Mouse (Mus musculus): ENCODE results near the gene Klhl3. TPM values are rescaled to one million over a fixed set of nuclear protein-coding genes. Genes with fewer than 3 reads are reported as not detected.
A peak's percentile ranks its signal among the peaks of the same experiment; 100 is the strongest.
"Not testable (repeated sequence)": the region's sequence is repeated elsewhere in the genome, so short reads cannot be mapped to it uniquely, and the experiment has no call there.

Gene Klhl3
- polyA plus RNA-seq, 1 experiment from 2014 or later = 1.1 TPM

DNA sequence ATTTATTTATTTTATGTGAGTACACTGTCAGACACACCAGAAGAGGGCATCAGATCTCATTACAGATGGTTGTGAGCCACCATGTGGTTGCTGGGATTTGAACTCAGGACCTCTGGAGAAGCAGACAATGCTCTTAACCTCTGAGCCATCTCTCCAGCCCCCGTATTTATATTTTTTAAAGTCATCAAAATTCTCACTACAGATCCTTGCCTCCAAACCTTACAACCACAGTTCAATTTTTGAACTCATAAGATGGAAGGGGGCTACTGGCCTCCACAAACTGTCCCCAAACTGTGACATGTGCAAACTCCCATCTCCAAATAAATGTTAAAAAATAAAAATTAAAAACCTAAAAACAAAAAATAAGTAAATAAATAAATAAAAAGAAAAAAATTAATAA is 34.4 kb upstream of the Klhl3 start:
- ATAC-seq (ENCODE audit: insufficient read depth) = no peak
- Histone ChIP-seq H3K9me3 (replicated peaks) (no peaks in the 10 kb centered on the region), H3K27ac (replicated peaks) (no peak overlapping the region), H3K4me1 (replicated peaks) (peaks cover 15% of the 10 kb centered on the region; the same call in 1 of the 2 replicates), H3K4me2 (0 out of 2 replicates have a peak overlapping the region, but pooled peaks have one; percentile 6), H3K27me3 (peaks cover 26% of the 10 kb centered on the region), H3K9ac (no peak overlapping the region), H3K4me3 (replicated peaks) (no peak overlapping the region), H3K36me3 (replicated peaks) (no peaks in the 10 kb centered on the region)
- WGBS (ENCODE audit: insufficient replicate concordance) = 78% methylated on average over 1 of the region's 1 CpGs

DNA sequence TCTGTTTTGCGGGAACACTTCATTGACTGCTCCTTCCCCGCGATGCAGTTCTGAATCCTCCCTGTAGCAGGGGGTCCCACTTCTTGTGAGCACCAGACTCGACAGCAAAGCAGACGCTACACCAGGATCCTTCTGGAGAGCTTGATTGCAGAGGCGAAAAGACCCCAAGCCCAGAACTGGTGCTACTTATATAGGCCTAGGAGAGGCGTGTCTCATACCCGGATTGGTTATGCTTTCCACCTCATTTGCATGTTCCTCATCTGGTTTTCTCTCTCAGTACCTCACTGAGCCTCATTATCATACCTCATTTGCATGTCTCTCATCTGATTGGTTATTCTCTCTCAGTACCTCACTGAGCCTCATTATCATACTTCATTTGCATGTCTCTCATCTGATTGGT is 33.2 kb upstream of the Klhl3 start:
- H3K36me3 ChIP-seq (replicated peaks); H3K4me2 ChIP-seq; H3K9ac ChIP-seq; ATAC-seq (ENCODE audit: insufficient read depth); H3K27ac ChIP-seq (replicated peaks); H3K9me3 ChIP-seq (replicated peaks); H3K4me3 ChIP-seq (replicated peaks): not testable (repeated sequence)
- 86% methylated on average over 8 of the region's 8 CpGs for WGBS (ENCODE audit: insufficient replicate concordance)
- H3K4me1 ChIP-seq (replicated peaks) = peaks cover 15% of the 10 kb centered on the region; the same call in 1 of the 2 replicates
- H3K27me3 ChIP-seq = peaks cover 22% of the 10 kb centered on the region

DNA sequence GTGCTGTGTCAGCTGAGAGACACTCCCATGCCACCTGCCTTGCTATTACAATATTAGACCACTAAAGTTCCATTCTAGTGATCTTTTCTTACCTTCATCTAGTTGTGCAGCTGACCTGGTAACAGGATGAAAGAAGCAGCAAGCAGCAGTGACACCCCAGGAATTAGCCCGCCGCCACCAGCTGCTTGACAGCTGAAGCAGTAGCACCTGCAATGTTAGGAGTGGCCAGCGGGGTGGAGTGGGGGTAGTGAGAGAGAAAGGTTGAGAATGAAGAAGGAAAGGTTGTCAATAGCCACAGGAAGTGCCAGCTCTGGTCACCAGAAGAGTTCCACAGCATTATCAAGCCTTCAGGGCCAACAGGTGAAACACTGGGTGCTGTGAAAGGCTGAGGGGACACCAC is 18.3 kb upstream of the Klhl3 start:
- H3K4me3 ChIP-seq (replicated peaks) = no peak overlapping the region
- 72% methylated on average over 3 of the region's 3 CpGs for WGBS (ENCODE audit: insufficient replicate concordance)
- H3K27me3 ChIP-seq = no peaks in the 10 kb centered on the region
- H3K9ac ChIP-seq = no peak overlapping the region
- H3K36me3 ChIP-seq (replicated peaks) = peaks cover 3% of the 10 kb centered on the region; the same call in 1 of the 2 replicates
- no peak overlapping the region for H3K4me2 ChIP-seq
- peaks cover 13% of the 10 kb centered on the region for H3K4me1 ChIP-seq (replicated peaks)
- H3K9me3 ChIP-seq (replicated peaks) = no peaks in the 10 kb centered on the region
- no peak for ATAC-seq (ENCODE audit: insufficient read depth)
- no peak overlapping the region for H3K27ac ChIP-seq (replicated peaks)

DNA sequence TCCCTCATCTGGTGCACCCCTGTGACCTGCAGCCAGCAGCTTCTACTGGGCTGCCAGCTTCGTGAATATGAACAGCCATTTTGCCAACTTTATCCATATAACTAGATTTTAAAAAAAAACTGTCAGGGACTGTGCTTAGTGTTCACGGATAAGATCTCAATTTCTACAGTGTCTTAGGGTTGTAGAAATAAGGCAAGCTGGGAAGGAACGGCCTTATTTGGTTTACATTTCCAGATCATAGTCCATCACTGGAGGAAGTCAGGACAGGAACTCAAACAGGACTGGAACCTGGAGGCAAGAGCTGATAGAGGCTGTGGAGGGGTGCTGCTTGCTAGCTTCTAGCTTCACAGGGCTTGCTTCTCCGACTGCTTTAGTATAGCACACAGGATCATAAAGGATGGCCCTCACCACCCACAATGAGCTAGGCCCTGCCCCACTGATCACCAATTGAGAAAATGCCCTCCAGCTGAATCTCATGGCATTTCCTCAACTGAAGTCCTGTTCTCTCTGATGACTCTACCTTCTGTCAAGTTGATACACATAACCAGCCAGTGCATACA is 16.4 kb upstream of the Klhl3 start:
- WGBS (ENCODE audit: insufficient replicate concordance) = 14% methylated on average over 4 of the region's 4 CpGs
- Histone ChIP-seq H3K36me3 (replicated peaks) (peaks cover 12% of the 10 kb centered on the region), H3K27me3 (no peaks in the 10 kb centered on the region), H3K9me3 (replicated peaks) (no peaks in the 10 kb centered on the region), H3K9ac (peak overlapping the region; percentile 99), H3K4me3 (replicated peaks) (peak overlapping the region; percentile 81), H3K27ac (replicated peaks) (peak overlapping the region; percentile 96), H3K4me2 (peak overlapping the region; percentile 82), H3K4me1 (replicated peaks) (peaks cover 30% of the 10 kb centered on the region)
- no peak for ATAC-seq (ENCODE audit: insufficient read depth)

DNA sequence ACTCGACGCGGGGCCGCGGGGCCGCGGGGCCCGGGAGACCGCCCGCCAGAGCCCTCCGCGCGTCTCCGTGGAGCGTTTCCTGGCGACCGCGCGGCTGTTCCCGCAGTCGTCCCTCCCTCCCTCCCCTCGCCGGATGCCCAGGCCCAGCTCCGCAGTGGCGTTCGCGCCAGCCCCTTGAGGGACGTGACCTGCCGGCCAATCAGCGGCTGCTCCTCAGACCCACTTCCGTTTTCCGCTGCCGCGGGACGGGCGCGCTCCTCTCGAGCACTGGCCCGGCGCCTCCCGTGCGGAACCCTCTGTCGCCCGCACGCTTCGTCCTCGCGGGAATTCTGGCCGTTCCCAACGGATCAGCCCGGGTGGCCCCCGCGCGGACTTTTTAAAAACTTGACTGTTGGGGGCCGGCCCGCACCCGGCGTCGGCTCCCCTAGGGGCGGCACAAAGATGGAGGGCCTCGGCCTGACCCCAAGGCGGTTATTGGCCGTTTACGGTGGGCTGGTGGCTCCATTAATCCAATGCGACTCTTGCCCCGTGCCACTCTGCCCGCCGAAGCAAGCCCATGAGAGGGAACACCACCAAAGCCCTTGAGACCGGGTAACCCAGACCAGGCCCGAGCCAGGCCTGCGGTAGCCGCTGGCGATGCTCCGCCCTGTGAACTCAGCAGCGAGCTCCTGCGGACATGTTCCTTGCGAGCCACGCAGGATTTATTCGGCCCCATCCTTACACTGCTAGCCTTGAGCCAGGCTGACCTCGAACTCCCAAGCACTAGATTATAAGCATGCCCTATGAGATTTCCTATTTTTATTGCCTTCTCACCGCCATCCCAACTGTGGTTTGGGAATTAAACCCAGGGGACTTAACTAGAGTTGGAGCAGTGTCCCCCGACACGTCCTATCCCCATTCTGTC is 15.6 kb upstream of the Klhl3 start:
- WGBS (ENCODE audit: insufficient replicate concordance) = 1% methylated on average over 82 of the region's 83 CpGs
- peak overlapping the region; percentile 96 for H3K27ac ChIP-seq (replicated peaks)
- H3K4me1 ChIP-seq (replicated peaks) = peaks cover 37% of the 10 kb centered on the region
- peak overlapping the region; percentile 82 for H3K4me2 ChIP-seq
- no peaks in the 10 kb centered on the region for H3K9me3 ChIP-seq (replicated peaks)
- no peaks in the 10 kb centered on the region for H3K27me3 ChIP-seq
- H3K9ac ChIP-seq = peak overlapping the region; percentile 99
- H3K36me3 ChIP-seq (replicated peaks) = peaks cover 14% of the 10 kb centered on the region
- ATAC-seq (ENCODE audit: insufficient read depth) = peak; percentile 95
- peak overlapping the region; percentile 81 for H3K4me3 ChIP-seq (replicated peaks)

DNA sequence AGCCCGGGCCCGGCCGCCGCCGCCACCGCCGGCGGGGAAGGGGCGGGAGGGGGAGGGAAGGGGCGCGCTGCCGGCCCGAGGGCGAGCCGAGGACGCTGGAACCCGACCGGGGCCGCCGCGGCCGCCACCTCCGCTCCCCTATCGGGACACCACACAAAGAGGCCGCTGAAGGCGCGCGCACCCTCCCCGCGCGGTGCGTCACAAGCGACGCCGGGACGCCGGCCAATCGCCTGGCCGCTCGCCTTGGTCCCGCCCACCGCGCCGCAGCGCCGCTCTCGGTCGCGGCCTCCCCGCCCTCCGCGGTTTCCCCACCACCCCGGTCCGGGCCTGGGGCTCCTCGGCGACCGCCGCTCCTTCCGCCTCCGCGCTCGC is 15.0 kb upstream of the Klhl3 start, which contains the start of gene Hnrnpa0:
Hnrnpa0 (minus strand) TSS at position 161 of the 372 bp plus-strand sequence.
- H3K9me3 ChIP-seq (replicated peaks) = no peaks in the 10 kb centered on the region
- peak within 1 kb of the TSS; percentile 82 for H3K4me2 ChIP-seq
- peak; percentile 87 for ATAC-seq (ENCODE audit: insufficient read depth)
- peak within 1 kb of the TSS; percentile 81 for H3K4me3 ChIP-seq (replicated peaks)
- peaks cover 14% of the 10 kb centered on the region for H3K36me3 ChIP-seq (replicated peaks)
- peak within 1 kb of the TSS; percentile 96 for H3K27ac ChIP-seq (replicated peaks)
- peaks cover 40% of the 10 kb centered on the region for H3K4me1 ChIP-seq (replicated peaks)
- peak within 1 kb of the TSS; percentile 99 for H3K9ac ChIP-seq
- no peaks in the 10 kb centered on the region for H3K27me3 ChIP-seq
- WGBS (ENCODE audit: insufficient replicate concordance) = under 1% methylated on average over 54 of the region's 62 CpGs

DNA sequence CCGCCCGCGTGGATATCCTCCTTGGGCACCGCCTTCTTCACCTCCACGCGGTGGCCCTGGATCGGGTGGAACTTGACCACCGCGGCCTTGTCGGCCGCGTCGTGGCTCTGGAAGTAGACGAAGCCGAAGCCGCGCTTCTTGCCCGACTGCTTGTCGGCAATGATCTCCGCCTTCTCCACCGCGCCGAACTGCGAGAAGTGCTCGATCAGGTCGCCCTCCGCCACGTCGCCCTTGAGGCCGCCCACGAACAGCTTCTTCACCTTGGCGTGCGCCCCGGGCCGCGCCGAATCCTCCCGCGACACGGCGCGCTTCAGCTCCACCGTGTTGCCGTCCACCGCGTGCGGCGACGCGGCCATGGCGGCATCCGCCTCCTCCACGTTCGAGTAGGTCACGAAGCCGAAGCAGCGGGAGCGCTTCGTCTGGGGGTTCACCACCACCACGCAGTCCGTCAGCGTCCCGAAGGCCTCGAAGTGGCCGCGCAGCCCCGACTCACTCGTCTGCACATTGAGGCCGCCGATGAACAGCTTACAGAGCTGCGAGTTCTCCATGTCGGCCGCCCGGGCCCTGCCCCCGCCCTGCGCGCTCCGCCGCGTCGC is 14.5 kb upstream of the Klhl3 start:
- ATAC-seq (ENCODE audit: insufficient read depth) = peak; percentile 22
- H3K27me3 ChIP-seq = no peaks in the 10 kb centered on the region
- H3K9ac ChIP-seq = peak overlapping the region; percentile 99
- peaks cover 14% of the 10 kb centered on the region for H3K36me3 ChIP-seq (replicated peaks)
- peak overlapping the region; percentile 81 for H3K4me3 ChIP-seq (replicated peaks)
- whole genome bisulfite sequencing (ENCODE audit: insufficient replicate concordance) = under 1% methylated on average over 77 of the region's 81 CpGs
- peaks cover 41% of the 10 kb centered on the region for H3K4me1 ChIP-seq (replicated peaks)
- peak overlapping the region; percentile 78 for H3K4me2 ChIP-seq
- H3K27ac ChIP-seq (replicated peaks) = peak overlapping the region; percentile 96
- H3K9me3 ChIP-seq (replicated peaks) = no peaks in the 10 kb centered on the region

DNA sequence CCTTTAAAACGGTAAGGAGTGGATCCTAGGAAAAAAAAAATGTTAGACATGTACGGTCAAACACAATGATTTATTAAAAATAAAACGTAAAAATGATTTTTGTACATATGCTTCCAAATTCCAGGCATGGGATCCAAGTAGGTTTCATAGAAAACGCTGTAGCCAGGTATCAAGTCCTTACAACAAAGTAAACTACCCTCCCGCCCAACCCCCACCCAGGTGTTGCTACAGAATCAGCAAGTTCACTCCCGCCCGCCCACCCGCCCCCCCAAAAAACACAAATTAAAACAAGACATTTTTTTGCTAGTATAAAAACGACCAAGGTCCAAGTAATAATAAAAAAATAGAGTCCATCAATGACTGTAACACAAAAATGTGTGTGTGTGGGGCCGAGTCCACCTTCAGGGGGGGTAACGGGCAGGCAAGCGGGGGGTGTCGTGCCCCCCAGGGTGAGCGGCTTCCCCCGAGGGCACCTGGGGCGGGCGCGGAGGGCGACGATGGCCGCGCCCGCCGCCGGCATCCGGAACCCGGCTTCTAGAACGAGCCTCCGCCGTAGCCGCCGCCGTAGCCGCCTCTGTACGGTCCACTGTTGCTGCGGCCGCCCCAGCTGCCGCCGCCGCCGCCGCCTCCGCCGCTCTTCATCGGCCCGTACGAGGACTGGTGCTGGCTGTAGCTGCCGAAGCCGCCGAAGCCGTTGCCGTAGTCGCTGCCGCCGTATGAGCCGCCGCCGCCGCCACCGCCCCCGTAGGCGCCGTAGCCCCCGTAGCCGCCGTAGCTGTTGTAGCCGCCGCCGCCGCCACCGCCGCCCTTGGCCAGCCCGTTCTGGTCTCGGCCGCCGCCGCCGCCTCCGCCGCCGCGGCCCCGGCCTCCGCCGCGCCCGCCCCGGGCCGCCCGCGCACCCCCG is 13.7 kb upstream of the Klhl3 start:
- Histone ChIP-seq H3K36me3 (replicated peaks) (peaks cover 14% of the 10 kb centered on the region), H3K4me2 (peak overlapping the region; percentile 78), H3K27ac (replicated peaks) (peak overlapping the region; percentile 96), H3K4me3 (replicated peaks) (peak overlapping the region; percentile 81), H3K9ac (peak overlapping the region; percentile 99), H3K4me1 (replicated peaks) (peaks cover 45% of the 10 kb centered on the region), H3K9me3 (replicated peaks) (no peaks in the 10 kb centered on the region), H3K27me3 (no peaks in the 10 kb centered on the region)
- no peak for ATAC-seq (ENCODE audit: insufficient read depth)
- WGBS (ENCODE audit: insufficient replicate concordance) = under 1% methylated on average over 60 of the region's 92 CpGs

DNA sequence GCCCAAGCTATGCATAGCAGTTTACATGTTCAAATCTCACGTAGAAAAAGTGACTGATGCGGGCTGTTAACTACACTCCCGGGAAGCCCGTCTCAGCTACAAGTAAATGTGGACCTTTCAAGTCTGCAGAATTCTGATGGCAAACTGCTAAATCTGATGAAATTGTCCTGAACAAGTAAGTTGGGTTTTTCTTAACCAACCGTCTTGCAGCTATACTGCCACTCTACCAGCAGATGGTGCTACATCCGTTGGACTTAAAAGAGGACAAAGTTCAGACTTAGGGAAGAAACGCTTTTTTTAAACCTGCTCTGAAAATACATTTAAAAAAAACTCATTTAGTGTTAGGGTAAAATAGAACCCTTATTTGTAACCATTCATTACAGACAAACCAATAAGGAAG is 12.7 kb upstream of the Klhl3 start:
- H3K4me3 ChIP-seq (replicated peaks) = peak overlapping the region; percentile 35
- no peaks in the 10 kb centered on the region for H3K9me3 ChIP-seq (replicated peaks)
- H3K36me3 ChIP-seq (replicated peaks) = peaks cover 14% of the 10 kb centered on the region
- no peak overlapping the region; the same call in 1 of the 2 replicates for H3K9ac ChIP-seq
- peaks cover 53% of the 10 kb centered on the region for H3K4me1 ChIP-seq (replicated peaks)
- 23% methylated on average over 7 of the region's 7 CpGs for WGBS (ENCODE audit: insufficient replicate concordance)
- H3K4me2 ChIP-seq = peak overlapping the region; percentile 78
- no peaks in the 10 kb centered on the region for H3K27me3 ChIP-seq
- no peak for ATAC-seq (ENCODE audit: insufficient read depth)
- peak overlapping the region; percentile 38; the same call in 1 of the 2 replicates for H3K27ac ChIP-seq (replicated peaks)

DNA sequence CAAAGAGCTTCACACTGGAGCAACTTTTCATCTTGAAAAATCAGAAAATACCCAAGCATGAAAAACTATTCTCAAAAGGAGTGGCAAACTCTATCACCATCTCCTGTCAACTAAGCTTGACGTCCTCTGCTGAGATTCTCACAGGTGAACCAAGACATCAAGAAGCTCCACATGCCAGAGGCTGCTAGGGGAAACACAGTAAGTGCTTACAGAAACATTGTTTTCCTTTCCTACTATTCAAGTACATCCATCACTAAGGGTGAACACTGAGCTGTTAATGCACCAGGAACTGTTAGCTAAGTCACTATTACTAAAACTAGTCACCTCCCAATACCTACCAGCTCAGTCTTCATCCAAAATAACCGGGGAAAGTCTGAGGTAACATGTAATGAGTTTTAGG is 11.6 kb upstream of the Klhl3 start:
- H3K36me3 ChIP-seq (replicated peaks) = peaks cover 14% of the 10 kb centered on the region
- H3K4me1 ChIP-seq (replicated peaks) = peaks cover 50% of the 10 kb centered on the region
- H3K9ac ChIP-seq = no peak overlapping the region
- H3K4me3 ChIP-seq (replicated peaks) = no peak overlapping the region
- H3K27me3 ChIP-seq = no peaks in the 10 kb centered on the region
- H3K4me2 ChIP-seq = no peak overlapping the region
- ATAC-seq (ENCODE audit: insufficient read depth) = no peak
- 48% methylated on average over 2 of the region's 2 CpGs for WGBS (ENCODE audit: insufficient replicate concordance)
- no peak overlapping the region; the same call in 1 of the 2 replicates for H3K27ac ChIP-seq (replicated peaks)
- no peaks in the 10 kb centered on the region for H3K9me3 ChIP-seq (replicated peaks)

Measured in liver, embryonic 15.5 days (tissue).